Mouse (Mus musculus): ENCODE results near the gene Atg14.

DNA sequence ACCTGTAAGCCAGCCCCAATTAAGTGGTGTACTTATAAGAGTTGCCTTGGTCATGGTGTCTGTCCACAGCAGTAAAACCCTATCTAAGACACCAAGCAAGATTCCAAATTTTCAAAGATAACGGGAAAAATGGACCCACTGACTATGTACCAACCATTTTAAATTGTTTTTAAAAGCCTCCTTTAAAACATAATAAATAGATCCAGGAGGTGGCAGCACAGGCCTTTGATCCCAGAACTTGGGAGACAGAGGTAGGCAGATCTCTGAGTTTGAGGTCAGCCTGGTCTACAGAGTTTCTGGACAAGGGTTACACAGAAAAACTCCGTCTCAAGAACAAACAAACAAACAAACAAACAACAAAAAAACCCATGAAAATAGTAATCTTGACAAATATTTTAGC lies 11.2 kb upstream of the Atg14 start:
- peak; percentile 34 for TF ChIP-seq CTCF (IDR thresholded peaks at IDR 0.05; ENCODE audit: low read depth)
- TF ChIP-seq EP300 (IDR thresholded peaks at IDR 0.05; ENCODE audit: low read depth): no peak
